Mouse (Mus musculus) heart, adult 2 months (tissue): ENCODE measurements around the gene Akr1c14.

Experiments
- CTCF ChIP-seq: fragments of 200-600 bp; IDR thresholded peaks from 2 replicates; pipeline ENCODE4 v1.8.1; 2022; ENCODE audit warnings: antibody characterized with exemption, mild to moderate bottlenecking, moderate library complexity
- POLR2A ChIP-seq: fragments of 200-500 bp; IDR thresholded peaks from 2 replicates; pipeline ENCODE4 v1.6.1; 2011; ENCODE audit warnings: mild to moderate bottlenecking, low read depth, low read length, control low read depth; ENCODE audit not compliant: insufficient read depth

GRCm38 (mm10) chr13:4079876-4080275 is 31.1 kb downstream of the Akr1c14 start:
- no peak for TF ChIP-seq POLR2A
- TF ChIP-seq CTCF = no peak
